Mouse (Mus musculus) kidney, adult 18-20 months (tissue): ENCODE results near the gene Slc1a3.
"Not testable (repeated sequence)": the region's sequence is repeated elsewhere in the genome, so short reads cannot be mapped to it uniquely, and the experiment has no call there.

Source experiments
- DNase-seq: peaks from one replicate; pipeline ENCODE4 v3.0.0; 2021

The Slc1a3 gene

DNA sequence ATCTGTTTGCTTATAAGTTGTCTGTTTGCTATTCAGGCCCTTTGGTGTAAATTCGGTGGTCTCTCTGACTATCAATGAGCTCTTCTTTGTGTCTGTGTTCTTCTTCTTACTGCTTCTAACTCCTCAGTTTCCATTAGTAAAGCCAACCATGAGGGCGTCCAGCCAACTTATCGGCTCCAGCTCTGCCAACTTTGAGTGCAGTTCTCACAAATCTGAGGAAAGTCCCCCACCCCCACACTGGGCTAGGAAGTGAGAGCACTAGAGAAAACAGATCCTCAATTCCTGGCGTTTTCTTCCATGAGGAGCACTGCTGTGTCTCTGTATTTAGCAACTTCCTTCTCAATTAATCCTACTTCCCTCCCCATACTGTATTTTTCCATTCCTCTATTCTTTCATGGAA is 4.4 kb downstream of the Slc1a3 start:
- no peak for DNase-seq

GRCm38 (mm10) chr15:8705560-8705959 is 5.0 kb downstream of the Slc1a3 start:
- DNase-seq: not testable (repeated sequence)

- no peak for DNase-seq
Measured at GRCm38 (mm10) chr15:8697976-8698375, 12.6 kb downstream of the Slc1a3 start.

DNA sequence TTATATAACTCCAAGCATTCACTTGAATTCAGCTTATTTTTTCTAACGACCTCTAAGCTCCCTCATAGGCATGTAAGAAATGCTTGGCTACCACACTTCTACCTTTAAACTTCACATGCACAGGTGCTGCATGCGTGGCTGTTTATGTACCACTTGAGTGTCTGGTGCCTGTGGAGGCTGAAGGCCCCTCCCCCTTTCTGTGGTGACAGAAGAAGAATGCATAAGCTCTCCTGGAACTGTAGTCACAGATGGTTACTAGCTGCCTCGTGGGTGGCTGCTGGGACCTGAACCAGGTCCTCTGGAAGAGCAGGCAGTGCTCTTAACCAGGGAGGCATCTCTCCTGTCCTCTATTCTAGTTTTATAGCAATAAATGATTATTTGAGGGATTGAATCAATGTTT is 13.1 kb downstream of the Slc1a3 start:
- no peak for DNase-seq

- DNase-seq: not testable (repeated sequence)
Measured at GRCm38 (mm10) chr15:8690141-8690540, 20.4 kb downstream of the Slc1a3 start.

DNA sequence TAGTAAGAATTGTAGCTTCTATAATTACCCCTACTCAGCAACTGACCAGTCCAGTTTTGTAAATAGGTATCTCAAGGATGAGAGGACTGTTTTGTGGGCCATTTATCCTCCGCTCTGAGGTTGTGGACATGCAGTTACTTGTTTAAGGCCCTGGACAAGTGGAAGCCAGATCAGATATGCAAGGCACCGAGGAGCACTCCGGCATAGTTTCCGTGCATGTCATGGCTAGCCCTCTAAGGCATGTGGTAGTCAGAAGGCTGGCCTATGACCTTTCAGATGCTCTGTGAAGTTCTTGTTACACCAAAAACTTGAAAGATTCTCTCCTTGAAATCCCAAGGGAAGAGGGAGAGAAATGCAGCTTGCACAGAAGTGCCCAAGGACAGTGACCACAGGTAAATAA is 23.7 kb downstream of the Slc1a3 start:
- no peak for DNase-seq

DNA sequence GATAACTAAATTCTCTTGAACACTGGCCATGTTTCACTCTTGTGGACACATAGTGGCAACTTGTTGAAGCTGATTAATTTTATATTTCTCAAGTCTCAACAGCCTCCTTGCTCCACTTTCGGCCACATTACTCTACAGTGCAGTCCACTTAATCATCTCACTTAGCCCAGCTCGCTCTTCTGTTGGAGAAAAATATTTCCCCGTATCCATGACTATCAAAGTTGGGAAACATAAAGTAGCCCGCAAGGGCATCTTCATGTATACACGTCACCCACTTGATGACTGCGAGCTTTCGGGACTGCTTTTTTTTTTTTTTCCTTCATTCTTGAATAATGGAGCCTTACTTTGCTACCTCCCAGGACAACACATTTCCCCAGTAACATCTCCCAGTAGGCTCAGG is 25.1 kb downstream of the Slc1a3 start:
- DNase-seq: no peak

DNA sequence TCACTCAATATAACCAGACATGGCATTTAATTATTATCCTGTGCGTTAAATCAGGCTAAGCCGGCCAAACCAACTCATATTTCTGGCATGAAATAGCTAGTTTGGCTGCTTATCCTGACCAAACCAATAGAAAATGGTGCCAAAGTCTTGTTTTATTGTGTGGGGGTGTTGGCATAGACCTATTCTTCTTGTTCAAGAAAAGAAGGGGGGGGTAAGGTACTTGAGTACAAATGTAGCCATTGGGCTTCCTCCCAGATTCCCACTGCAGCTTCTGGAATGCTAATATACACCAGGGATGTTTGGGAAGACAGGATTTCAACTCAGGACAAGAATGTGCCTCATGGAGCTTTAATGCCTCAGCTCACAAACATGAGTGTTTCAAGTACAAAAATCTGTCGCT is 26.3 kb downstream of the Slc1a3 start:
- DNase-seq: no peak

DNA sequence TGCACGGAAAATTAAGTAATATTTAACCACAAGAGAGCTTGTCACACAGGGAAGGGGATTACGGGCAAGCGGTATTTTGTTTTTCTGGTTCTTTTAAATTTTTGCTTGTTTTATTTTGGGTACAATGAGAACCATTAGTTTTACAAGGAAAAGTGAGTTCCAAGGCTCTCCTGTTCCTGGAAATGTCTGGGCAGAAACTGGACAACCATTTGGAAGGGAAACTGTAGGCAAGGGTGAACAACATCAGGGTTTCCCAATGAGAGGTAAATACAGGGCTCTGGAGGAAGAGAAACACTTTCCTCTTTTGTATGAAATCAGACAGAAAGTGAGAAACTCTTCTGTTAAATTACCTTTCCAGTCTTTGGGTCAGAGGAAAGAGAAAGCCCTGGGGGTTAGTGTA is 27.7 kb downstream of the Slc1a3 start:
- no peak for DNase-seq

- DNase-seq: no peak
Measured at GRCm38 (mm10) chr15:8682421-8682820, 28.1 kb downstream of the Slc1a3 start.

DNA sequence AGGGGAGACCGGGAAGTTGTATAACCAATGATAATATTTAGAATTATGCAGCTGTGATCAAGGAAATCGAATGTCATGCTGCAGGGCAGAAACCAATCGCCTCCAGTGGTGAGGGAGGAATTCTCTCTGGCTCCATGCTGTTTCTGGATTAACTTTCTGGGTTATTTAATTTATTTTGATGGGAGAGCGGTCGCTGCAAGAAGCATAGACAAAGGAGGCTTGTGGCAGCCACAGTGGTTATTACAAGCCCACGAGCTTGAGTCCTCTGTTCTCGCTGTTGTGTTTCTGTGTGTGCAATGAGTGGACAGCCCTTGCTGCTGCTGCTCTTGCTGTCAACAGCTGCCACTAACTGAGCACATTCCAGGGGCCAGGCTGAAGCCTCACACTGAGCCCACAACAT is 28.6 kb downstream of the Slc1a3 start:
- DNase-seq: no peak

- no peak for DNase-seq
Measured at GRCm38 (mm10) chr15:8681009-8681408, 29.6 kb downstream of the Slc1a3 start.

- DNase-seq: no peak
Measured at GRCm38 (mm10) chr15:8676959-8677358, 33.6 kb downstream of the Slc1a3 start.

DNA sequence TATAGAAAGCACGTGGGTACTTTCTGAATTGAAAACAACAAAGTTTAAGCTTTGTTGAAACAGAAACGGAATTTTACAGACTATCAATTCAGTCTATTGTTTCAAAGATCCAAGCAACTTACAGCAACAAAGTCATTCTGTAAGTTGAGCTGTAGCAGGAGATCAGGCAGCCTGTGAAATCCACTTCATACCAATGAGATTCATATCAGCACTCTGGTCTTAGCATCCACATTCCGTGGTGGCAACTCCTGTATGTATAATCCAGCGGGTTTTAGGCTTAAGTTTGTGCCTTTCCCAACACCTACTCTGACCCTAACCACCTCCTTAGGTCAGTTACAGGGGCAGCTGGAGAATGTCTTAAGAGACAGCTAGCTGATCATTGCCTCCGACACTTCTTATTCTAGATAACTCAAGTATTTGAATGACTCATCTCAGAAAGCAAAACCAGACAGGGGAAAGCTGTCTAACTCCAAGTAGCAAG is 34.3 kb downstream of the Slc1a3 start:
- no peak for DNase-seq

GRCm38 (mm10) chr15:8675616-8676015 is 34.9 kb downstream of the Slc1a3 start:
- DNase-seq: no peak

- no peak for DNase-seq
Measured at GRCm38 (mm10) chr15:8672532-8672931, 38.0 kb downstream of the Slc1a3 start.

DNA sequence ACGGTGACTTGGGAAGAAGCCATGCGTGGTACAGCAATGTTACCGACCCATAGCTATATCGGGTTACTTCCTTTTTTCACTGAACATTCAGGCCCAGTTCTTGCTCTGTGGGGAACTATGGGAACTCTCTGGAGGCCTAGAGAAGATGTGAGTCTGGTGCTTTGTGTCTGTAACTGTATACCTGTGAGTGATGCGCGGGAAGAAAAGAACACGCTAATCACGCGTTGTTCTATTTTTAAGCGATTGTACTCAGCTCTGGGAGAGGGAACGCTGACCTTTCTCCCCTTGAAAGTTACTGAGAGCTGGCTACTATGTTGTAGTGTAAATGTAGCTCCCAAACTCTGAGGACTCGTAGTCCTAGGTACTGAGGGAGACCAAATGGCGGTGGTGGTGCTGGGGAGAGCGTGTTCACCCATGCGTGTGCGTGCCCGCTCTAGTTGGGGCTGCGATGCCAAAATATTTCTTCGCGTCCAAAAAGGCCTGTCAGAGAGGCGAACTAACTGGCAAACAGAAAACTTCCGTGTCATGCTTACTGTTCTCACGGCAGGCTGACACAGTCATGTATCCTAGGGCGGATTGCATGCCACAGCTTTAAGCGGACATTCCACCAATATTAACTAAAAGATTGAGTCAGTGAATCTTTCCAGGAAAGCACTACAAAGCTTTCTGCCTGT is 42.6 kb downstream of the Slc1a3 start:
- no peak for DNase-seq

GRCm38 (mm10) chr15:8665675-8666350 is 44.8 kb downstream of the Slc1a3 start:
- DNase-seq: no peak

DNA sequence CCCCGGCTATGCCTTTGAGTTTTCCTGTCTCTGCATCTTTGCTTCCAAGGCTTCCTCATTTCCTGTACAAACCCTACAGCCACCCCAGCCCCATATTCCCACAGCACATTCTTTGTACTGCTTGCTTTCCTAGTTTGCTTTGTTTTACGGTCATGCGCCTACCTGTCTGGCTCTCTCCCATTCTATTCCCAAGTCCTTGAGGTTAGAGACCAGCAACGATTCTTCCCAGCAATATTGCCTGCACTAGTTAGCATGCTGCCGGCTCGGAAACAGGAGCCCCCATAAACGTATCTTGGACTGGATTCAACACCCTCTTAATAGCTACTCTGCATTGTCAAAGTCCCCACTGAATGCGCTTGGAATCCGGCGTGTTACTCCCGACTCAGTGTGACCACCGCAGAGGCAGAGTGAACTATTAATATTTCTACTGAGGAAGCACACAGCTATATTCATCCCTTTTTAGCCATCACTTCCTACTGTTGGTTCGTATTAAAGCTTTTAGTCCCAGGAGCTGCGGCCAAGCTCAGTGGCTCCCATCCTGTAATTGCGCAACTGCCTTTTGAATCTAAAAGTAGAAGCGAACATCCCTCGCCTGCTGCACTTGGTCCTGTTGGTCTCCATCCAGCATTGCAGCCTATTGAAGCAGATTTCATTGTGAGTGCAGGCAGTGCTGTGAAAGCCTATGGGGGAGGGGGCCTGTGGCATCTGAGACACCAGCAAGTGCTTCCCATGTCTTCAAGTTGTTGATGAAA is 47.0 kb downstream of the Slc1a3 start:
- no peak for DNase-seq

DNA sequence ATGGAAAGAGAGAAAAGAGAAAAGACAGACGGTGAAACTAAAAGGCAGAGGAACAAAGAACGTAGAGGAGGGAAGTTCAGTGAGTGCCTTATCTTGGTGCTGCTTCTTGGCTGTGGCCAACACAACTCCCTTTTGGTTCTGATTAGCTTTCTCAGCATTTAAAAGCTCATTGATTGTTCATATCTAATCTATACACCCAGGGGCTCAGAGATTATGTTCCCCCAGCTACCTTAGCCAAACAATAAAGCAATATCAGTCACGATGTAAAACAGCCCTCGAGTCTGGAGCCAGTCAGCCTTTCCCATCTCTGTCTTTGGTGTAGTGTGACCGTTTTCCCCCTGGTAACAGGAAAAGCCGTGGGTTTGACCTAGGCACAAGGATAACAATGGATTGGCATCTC is 48.7 kb downstream of the Slc1a3 start:
- no peak for DNase-seq

GRCm38 (mm10) chr15:8659977-8660376 is 50.6 kb downstream of the Slc1a3 start:
- no peak for DNase-seq

DNA sequence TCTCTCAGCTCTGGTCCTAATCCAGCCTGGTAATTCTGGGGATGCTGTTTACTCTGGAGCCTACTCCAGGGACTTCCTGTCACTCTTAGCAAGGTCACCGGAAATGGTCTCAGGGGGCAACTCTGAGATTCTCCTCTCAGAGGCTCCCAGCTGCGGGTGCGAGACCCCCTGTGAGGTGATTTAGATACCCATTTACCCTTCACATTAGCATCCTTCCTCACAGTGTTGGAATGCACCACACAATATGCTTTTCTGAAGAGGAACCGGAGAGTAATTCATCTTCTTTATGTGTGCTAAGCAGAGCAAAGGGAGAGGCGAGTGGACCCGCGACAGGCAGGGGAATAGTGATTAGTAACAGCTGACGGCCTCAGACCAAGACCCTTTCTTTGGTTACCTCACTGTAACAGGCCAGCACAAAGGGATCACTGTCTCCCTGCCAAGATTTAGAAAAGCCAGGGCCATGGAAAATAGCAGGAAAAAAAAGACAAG is 51.0 kb downstream of the Slc1a3 start:
- no peak for DNase-seq

DNA sequence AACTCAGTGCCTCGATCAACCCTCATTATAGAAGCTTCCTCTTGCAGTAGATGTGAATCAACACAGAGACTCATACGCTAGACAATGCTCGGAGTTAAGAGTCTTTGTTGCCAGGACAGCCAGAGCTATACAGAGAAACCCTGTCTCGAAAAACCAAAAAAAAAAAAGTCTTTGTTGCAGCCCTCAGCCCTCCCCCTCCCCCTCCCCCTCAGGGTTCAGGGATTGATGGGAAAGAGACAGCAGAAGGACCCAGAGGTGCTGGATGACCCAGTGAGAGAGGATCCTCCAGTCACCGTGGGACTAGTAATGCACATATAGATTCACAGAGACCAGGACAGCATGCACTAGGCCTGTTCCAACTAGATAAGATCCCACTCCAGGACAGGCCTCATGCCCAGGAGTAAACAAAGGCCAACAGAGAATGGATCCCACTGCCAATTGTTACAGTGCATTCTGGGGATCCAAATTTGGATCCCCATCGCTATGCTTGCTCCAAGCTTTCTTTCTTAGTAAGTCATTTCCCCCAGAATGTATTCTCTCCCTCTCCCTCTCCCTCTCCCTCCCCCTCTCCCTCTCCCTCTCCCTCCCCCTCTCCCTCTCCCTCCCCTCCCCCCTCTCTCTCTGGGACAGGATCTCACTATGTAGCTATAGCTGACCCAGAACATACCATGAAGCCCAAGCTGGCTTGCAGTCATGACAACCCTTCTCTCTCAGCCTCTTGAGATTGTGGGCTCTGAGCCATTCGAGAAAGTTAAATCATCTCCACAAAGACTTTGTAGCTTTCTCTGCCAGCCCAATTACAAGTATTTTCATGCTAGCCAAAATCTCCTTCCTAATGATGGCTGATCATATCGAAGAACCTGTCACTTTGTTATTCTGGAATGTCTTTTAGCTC is 52.2 kb downstream of the Slc1a3 start:
- no peak for DNase-seq
